Mouse (Mus musculus) spleen, embryonic (tissue): ENCODE measurements at regions not wholly inside any gene's neighbourhood (a gene's known extent, or its start where the extent isn't known, plus 50 kb on each side); places are given as distances from the start of the nearest gene placed in this dataset.

Experiments used
- CTCF ChIA-PET: fragments of 350-600 bp; sonication (Branson Sonifier 250); formaldehyde crosslinking; loops from one replicate; lab custom pipeline; 2022; lab: Charles Lee

DNA sequence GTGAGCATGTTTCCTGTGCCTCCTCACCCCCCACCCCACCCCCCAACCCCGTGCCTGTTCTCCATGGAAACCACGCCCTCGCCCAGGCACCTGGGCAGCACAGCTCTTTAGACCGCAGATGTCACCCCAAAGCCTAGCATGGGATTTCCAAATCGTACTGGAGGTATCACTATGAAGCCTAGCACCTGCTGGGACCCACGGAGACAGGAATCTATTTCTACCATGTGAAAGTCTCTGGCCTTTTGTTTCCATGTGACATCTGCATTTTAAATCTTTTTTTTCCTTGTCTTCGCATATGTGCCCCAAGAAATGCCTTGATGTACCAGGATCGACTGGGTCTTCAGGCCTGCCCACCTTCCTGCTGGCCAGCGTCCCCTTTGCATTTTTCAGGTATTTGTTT lies 179.7 kb downstream of the Irs2 start:
- CTCF ChIA-PET = interaction anchor here (0.6 kb wide), 2 partner anchors 48 to 308 kb away, joined by 3 to 11 read pairs; no protein-coding TSS in a partner anchor

DNA sequence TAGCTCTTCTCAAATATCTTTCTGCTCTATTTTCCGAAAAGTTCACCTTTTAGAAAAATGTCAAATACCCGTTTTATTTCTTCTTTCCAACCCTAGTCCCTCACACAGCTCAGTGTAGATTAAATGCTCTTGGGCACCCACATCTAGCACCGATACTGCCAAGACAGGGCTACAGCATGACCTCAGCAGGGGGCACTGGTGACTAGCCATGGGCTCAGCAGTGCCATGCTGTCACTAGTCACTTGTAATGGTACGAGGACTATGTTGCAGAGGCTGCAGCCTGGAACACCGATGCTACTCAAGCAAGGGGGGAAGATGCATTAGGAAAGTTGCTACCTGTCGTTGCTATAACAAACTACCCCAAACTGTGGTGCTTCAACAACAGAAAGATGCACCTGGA lies 180.7 kb downstream of the Irs2 start:
- CTCF ChIA-PET = interaction anchor here (1.3 kb wide), 1 partner anchor 186 kb away, joined by 3 read pairs; no protein-coding TSS in a partner anchor

DNA sequence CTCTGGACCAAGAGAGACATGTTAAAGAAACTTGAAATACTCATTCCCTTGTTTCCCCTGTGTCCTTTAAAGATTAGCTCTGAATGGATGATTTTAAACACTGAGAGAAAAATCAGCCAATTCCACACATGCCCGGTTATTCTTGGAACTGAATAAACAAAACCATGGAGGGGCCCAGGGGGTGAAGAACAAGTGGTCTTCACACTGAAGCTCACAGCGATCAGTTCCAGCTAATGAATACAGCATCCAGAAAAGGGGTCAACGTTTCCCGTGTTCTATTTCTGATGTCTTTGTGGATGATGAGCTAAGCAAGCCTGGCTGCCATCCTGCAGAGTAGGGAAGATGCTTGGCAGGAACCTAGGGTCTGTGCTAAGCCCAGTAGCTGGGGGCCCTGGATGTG lies 182.3 kb downstream of the Irs2 start:
- CTCF ChIA-PET = interaction anchor here (0.6 kb wide), 1 partner anchor 21 kb away, joined by 3 read pairs; no protein-coding TSS in a partner anchor

DNA sequence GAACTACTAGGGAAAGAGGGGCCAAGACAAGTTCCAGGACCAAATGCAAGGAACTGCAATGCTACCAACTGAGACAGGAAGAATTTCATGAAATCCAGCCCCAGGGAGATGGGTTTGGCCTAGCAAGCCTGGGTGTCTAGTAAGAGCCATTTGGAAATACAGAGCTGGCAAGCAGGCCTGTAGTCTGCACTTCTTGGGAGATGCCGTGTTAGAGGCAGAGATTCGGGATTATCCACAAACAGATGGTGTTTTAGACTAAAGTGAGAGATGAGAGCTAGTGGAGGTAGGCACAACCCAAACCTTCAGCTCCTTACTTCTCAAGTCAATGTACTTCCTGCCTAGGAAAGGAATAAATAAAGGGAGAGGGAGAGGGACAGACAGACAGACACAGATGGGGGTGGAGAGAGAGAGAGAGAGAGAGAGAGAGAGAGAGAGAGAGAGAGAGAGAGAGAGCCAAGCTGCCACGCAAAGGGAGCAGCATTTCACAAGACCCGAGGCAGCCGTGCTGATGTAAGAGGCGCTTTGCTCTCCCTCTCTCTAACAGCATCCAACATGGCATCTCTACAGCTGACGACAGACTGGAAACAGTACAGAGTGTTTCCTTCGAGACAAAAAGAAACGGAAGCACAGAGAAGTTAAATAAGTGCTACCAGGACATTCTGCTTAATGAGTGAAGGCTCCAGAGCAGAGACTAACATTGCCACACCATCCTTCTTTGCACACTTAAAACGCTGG lies 182.9 kb downstream of the Irs2 start:
- CTCF ChIA-PET = no interaction called here

DNA sequence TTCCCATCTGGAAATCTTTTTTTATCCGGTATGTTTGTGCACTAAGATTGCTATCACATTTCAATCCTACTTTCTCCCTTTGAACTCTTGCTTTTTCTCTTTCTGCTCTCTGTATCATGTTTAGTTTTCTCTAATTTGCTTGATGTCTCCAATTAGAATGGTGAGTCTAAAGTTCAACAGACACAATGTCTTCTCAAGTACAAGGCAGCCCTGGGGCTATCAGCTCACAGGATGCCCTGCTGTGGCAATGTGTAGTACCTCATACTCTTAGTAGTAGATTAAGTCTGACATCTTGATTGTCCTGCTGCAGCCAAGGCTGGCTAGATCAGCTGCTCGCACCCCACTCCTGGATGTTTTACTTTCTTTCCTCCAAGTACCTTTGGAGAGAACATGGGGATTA lies 186.4 kb downstream of the Irs2 start:
- CTCF ChIA-PET = no interaction called here

DNA sequence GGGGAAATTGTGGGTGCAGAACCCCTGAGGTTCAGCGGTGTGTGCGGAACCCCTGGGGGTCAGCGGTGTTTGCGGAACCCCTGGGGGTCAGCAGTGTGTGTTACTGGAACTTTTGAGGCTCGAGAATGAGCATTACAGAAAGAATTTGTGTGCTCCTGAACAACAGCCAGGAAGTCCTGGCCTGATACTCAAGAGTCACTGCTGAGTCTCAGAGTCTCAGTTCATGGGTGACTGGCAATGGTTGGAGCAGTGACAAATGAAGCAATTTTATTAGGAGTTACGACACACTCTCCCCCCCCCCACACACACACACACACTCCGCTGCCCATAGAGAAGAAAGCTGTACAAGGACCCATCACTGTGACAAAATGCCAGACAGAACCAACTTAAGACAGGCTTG lies 193.8 kb downstream of the Irs2 start:
- CTCF ChIA-PET = no interaction called here

DNA sequence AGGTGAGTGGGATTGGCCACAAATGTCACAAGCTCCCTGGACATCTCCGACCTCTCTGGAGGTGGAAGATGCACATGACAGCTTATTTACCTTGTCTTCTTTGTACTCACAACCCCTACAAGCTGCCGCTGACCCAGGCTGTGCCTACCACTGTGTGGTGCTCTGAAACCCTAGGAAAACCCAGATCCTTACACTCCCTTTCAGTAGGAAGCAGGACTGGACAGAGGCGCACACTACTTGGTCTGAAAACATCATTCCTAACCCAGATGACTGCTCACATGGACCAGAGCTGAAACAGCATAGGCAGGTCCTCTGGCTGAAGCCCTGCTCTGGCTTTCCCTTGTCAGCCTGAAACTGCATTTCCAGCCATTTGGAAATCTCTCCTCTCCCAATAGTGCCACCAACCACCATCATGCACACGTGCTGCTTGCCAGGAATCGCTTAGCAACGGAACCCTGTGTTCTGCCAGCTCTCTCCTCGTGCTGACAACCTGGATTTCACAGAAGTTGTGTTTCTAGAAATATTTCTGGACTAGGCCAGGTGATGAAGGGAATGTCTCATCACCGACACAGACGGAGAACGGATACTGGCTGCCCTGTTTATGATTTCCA lies 196.1 kb downstream of the Irs2 start:
- CTCF ChIA-PET = no interaction called here

DNA sequence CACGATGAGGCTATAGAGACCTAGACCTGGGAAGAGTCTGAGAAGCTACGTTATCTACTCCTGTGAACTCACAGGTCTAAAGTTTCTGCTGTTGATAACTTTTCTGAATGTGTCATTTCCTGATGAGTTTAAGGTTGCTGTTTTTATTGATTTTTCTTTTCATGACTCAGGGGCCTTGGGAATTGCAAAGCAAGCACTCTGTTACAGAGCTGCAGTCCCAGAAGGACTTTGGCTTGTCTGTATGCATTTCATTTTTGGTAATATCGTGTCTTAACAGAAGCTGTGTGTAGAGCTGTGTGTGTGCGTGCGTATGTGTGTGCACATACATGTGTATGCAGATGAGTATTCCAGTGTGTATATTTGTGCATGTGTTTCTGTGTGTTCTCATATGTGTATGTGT lies 201.2 kb downstream of the Irs2 start:
- CTCF ChIA-PET = no interaction called here

DNA sequence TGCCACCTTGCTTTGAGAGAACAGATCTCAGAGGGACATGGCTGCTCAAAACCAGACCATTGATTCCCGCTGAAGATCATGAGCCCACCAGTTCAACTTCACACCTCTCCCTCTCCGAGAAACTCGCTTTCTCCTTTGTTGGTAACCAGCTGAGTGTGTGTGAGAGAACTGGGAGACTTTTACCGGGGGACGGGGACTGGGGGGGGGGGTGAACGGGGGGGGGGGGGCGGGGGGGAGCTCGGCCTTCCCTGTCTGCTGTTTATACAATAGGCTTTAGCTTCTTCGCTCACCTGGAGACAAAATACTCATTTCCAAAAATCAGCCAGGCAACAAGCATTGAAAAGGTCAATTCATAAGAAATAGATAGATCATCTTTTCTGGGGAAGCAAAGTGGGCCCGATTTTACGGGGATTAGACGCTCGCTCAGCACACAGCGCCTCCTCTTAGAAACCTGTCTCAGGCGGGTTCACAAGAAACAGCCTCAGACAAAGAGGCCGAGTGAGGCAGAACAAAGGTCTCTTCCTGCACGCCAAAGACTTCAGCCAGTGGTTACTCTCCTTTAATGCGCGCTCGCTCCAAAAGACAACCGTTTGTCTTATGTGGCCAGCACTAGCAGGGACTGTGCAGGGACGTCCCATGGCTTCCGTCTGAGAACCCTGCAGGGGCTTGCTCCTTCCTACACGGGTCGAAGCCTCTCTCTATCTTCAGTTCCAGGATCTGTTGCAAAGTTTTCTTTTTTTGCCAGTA lies 202.7 kb downstream of the Irs2 start:
- CTCF ChIA-PET = no interaction called here

DNA sequence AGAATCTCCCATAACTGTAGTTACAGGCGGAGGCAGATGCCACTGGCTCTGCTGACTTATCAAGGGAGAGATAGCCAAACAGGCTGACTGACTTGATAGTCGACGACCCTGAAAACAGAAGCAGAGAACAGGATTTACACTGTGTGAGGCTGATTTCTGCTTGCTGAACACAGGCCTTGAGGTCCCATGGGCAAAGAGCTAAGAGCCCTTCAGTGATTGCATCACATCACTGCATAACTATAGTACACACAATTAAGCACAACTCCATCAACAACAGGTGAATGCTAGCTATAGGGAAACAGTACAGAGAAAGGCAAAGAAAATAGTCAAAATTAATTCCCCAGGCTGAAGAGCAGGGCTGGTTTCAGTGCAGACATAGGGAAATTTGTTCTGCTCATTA lies 203.3 kb downstream of the Irs2 start:
- CTCF ChIA-PET = interaction anchor here (0.7 kb wide), 1 partner anchor 21 kb away, joined by 3 read pairs; no protein-coding TSS in a partner anchor

DNA sequence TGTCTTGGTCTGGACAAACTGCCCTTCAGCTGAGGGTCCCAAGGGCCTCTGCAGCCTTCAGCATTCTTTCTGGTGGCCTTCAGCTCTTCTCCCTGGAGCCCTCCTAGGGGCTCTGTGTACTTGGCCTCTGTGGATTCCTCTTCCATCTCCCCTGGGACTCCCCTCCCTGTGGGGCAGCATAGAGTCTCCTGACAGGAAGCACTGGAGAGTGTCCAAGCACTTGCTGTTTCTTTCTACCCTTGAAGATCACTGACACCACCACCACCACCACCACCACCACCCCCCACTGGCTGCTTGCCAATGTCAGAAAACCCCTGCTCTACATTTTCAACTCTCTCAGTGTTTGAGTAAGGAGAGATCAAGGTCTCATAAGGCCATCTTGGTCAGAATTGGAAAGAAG lies 206.3 kb downstream of the Irs2 start:
- CTCF ChIA-PET = no interaction called here

DNA sequence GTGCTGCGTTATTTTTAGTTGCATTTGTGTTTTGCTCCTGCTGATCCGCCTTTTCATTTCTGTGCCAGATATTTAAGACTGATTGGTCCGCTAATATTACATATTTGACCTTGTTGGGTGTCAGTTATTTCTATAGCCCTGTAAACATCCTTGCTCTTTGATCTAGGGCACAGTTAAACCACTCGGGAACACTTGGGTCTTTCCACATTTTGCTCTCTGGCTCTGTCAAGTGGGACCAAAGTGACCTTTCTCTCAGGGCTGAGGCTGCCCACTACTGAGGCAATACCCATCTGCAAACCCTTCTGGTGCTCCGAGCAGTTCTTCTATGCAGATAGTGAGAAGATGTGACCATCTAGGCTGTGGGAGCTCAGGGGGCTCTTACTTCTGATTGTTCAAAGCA lies 206.7 kb downstream of the Irs2 start:
- CTCF ChIA-PET = no interaction called here

DNA sequence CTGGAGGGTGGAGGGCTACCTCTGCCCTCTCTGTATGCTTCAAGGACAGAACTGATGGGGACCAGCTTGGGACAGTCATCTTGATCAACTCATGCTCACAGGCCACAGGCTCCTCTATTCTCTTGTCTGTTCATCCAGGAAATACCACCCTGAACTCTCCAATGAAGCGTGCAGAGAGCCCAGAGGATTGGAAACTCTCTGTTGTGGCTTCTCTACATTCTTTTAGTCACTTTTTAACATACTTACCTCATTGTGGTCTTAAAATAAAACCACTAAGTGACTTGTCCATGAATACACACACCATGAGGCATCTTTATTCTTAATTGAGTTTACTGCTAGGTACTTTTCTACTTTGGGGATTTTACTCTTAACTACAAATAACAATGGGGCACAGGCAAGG lies 209.8 kb downstream of the Irs2 start:
- CTCF ChIA-PET = no interaction called here

DNA sequence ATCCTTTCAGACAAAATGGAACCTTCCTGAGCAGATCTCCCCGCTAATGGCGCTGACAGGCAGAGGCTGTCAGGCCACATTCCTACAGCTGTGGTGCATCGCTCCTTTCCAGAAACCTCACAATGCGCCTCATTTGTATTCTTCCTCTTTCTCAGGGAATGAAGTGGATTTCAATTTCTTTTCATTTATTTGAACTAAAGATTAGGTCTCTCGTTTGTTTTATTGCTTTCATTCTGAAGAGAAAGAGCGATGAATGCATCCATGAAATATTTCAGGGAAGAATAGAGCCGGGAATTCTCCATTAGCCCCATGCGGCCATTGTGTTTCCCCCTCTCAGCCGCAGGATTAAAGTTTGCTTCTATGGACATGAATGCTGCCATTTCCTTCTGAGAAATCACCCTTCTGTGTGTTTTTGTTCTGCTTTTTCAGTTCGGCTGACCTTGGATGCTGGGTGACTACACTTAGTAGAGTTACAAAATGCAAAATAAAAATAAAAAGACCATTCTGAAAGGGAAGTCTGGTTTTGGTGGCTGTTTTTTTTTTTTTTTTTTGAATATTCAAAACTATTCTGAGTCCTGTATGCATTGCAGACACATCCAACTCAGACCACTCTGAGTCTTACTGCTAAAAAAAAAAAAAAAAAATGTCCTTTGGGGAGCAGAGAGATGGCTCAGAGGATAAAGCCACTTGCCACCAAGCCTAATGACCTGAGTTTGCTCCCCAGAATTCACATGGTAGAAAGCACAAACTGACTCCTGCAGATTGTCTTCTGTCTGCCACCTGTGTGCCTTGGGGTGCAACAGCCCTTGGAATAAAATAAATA lies 213.7 kb downstream of the Irs2 start:
- CTCF ChIA-PET = interaction anchor here (0.6 kb wide), 1 partner anchor 81 kb away, joined by 4 read pairs; no protein-coding TSS in a partner anchor

DNA sequence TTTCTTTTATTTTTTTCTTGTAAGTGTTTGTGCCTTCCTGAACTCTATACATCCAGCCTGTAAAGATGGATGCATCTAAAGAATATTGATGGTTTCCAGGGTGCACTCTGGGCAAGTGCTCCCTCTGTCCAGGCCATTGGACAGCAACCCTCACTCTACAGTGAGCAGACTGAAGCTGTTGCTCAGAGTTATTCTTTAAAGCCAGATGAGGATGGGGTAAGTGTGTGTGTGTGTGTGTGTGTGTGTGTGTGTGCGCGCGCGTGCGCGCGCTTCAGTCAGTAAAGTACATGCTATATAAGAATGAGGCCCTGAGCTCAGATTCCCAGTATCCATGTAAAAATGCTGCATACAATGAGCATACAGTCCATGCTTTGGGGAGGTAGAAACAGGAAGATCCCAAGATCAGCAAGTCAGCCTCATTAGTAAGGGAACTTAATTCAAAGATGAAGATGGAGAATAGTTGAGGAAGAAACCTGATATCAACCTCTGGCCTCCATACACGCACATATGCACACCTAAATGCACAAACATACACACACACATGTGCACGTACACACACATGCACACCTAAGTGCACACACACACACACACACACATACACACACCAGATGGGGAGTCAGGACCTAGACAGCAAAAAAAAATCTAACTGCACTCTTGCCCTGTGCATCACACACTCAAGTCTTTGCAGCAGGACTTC lies 214.4 kb downstream of the Irs2 start:
- CTCF ChIA-PET = no interaction called here

DNA sequence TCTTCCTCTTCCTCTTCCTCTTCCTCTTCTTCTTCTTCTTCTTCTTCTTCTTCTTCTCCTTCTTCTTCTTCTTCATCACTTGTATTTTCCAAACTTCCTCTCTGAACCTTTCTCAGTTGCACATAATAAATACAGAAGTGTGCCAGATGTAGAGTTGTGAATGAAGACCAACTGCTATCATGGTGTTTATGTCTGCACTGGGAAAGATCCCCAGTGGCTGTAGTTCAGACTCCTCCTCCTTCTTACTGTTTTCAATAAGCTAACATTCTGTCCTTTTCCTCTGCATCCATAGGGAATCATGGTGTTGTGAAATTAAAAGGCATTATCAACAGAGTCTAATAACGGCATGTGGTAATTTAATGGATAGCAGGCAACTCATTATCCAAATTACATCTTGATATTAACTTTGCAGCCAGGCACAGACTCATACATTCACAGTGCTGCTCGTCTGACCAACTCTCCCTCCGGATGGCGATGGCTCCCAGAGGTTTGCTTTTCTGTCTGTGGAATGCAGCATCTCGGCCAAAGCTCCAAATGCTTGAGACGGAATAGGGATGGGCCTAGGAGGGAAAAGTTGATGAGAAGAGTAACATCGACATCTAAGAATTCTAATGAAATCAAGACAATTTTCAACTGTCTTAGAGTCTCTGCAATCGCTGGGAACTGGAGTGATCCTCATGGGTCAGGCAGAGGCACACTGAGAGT lies 219.6 kb downstream of the Irs2 start:
- CTCF ChIA-PET = interaction anchor here (0.6 kb wide), 1 partner anchor 8 kb away, joined by 3 read pairs; no protein-coding TSS in a partner anchor

DNA sequence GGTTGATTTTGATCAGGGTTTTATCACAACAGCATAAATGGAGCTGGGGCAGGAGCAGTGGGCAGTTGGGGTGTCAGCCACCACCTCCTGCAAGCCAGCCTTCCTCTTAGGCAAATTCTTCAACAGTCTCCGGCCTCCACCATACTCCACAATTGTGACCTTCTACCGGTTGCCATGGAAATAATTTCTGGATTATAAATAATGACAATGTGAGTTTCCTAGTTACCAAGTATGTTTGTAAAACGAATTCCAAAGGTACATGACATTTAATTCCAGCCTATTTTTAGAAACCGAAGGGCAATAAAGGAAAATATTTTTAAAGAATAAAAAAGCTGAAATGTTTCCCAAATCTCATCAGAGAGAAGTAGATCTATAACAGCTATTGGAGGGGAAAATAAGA lies 222.5 kb downstream of the Irs2 start:
- CTCF ChIA-PET = no interaction called here

DNA sequence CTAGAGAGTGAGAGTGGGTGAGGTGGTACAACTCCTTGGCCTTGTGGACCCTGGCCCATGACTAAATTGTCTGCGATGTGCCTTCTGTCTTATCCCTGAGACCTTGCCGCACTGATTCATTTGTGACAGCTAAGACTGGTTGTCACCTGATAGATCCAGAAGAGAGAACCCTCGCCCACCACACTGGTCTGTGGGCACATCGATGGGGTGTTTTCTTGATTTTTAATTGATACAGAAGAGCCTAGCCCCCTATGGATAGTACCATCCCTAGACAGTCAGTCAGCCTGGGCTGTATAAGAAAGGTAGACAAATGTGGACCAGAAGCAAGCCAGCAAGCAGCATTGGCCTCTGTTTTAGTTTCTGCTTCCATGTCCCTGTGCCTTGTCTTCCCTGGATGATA lies 222.9 kb downstream of the Irs2 start:
- CTCF ChIA-PET = no interaction called here

DNA sequence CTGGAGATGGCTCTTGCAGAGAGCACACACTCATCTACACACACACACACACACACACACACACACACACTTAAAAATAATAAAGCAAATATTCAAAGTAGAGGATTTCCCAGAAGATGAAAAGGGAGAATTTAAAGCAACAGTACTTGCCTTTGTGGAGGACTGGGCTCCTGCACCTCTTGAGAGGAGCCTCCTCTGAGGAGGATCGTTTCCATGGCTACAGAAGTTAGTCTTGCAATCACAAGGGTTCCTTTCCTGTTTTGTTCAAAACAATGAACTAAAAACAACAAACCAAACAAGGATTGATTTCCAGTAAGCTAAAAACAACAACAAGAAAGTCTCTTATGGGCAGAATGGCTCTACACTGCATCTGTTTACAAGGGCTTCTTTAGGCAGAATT lies 223.8 kb downstream of the Irs2 start:
- CTCF ChIA-PET = no interaction called here

DNA sequence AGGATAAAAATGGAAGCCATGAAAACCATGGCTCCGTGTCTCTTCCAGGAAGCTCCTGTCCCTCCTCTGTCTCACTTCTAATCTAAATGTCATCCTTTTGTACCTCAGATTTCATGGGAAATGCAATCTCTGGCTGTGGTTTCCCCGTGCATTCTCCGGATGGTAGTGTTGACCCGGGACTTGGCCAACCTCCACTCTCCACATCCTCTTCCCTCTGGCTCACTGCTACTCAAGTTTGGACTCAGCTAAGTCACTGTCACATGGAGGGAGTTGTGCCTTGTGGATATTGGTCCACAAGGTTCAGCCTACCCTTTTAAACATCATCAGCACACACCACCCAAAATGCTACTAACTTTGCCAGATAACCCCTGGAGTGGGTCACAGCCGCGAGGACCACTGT lies 226.4 kb downstream of the Irs2 start:
- CTCF ChIA-PET = no interaction called here
